Mouse (Mus musculus) adrenal gland (tissue): ENCODE data around the gene Hoxc6.

Experiments used
- microRNA-seq, 2 experiments: library from miRNA; unstranded; fragments of <30 nt; microRNA quantifications; one replicate each; pipeline ENCODE4; 2019

The Hoxc6 gene

Small RNA genes lying within 50 kb of the gene (microRNA-seq; reads per million reads assigned to microRNA genes)
- 188 to 200 reads per million in 2 experiments for gene Mir196a-2
- gene Mir615: 1,217 to 2,146 reads per million in 2 experiments
